8 mouse cellular contexts compared by ENCODE assay signal in the genomic region with DNA sequence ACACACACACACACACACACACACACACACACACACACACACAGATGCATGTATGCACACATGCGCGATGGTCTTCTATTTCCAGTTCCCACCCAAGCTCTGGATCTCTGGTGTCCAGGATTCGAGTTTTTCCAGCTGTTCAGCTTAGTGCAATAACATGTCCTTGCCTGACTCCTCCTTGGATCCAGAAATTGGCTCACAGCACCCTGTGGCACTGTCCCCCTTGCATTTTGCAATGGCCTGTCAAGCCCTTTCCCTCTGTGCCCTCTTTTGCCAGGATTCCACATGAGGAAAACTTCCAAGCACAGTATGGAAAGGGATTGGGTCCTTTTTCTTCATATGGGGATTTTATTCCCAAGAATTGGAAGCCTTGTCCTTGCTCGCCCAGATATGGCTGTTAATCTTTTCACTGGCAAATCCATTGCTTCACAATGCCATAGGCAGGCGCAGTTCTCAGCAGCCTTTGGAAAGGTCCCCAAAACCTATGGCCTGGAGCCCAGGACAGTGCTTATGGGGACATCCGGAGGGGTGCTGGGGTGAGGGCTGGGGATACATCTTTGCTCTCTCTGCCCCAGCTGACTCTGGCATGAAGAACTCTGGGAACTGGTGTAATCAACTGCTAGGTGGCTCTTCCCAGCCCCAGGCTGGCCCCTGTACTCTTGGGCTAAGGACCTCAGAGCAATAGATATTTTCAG. TPM values are rescaled to one million over a fixed set of nuclear protein-coding genes. Genes with fewer than 3 reads are reported as not detected.
DNase-seq lines count a peak whose midpoint lies in the region; ATAC-seq and TF ChIP-seq lines count a peak whose summit lies in the region.
"Had no signal": no experiment of that assay in that cellular context is flagged by ENCODE, and none has a peak within 500 bp of the region (broad histone marks: within the 10 kb centered on the region; RNA-seq: fewer than 3 reads in every experiment).

No protein-coding gene starts in this region.

- H3K4me3 ChIP-seq in cortical plate, adult 2 months (ENCODE audit: insufficient read depth, low read length), result peak overlapping the region; percentile 60
- peak overlapping the region; percentile 42 to 66 for H3K4me3 ChIP-seq in heart, embryonic 14.5 days (ENCODE audit: control insufficient read depth in 1 of 2, insufficient read depth in 1 of 2, low read depth in 1 of 2, low read length in 2 of 2)
- peak overlapping the region; percentile 68 for H3K4me3 ChIP-seq in lung, adult 2 months (replicated peaks; ENCODE audit: extremely low read depth, low read depth, low read length)
- peak overlapping the region; percentile 36 for H3K4me3 ChIP-seq in stomach, embryonic 16.5 days (replicated peaks; ENCODE audit: low read length)

- H3K4me2 ChIP-seq in heart, embryonic 14.5 days (ENCODE audit: low read length), result peak overlapping the region; percentile 75
- H3K4me2 ChIP-seq in stomach, embryonic 16.5 days (ENCODE audit: low read depth, low read length), result peak overlapping the region; percentile 53

- peaks cover 11% of the 10 kb centered on the region for H3K4me1 ChIP-seq in cortical plate, adult 2 months (ENCODE audit: control insufficient read depth, insufficient read depth, low read length)
- peaks cover 55 to 57% of the 10 kb centered on the region in 2 experiments for H3K4me1 ChIP-seq in heart, embryonic 14.5 days (ENCODE audit: control insufficient read depth in 2 of 2, insufficient read depth in 2 of 2, low read length in 2 of 2)
- no peaks in the 10 kb centered on the region for H3K4me1 ChIP-seq in lung, adult 2 months (ENCODE audit: control insufficient read depth, insufficient read depth, low read length)
- peaks cover 12% of the 10 kb centered on the region for H3K4me1 ChIP-seq in stomach, embryonic 16.5 days (ENCODE audit: control insufficient read depth, insufficient read depth, low read length)

- peak overlapping the region; percentile 78 for H3K9ac ChIP-seq in heart, embryonic 14.5 days (ENCODE audit: low read length)
- H3K9ac ChIP-seq in stomach, embryonic 16.5 days (ENCODE audit: low read length), result peak overlapping the region; percentile 51
- H3K9ac ChIP-seq: liver, embryonic 14.5 days had no signal

- no peak for TF ChIP-seq CTCF in cortical plate, adult 2 months (IDR thresholded peaks at IDR 0.05; ENCODE audit: extremely low read depth, insufficient read depth, low read length)
- no peak for TF ChIP-seq CTCF in lung, adult 2 months (IDR thresholded peaks at IDR 0.05; ENCODE audit: insufficient read depth, low read length)

- ATAC-seq in heart, embryonic 14.5 days (ENCODE audit: insufficient number of reproducible peaks, insufficient read depth, low FRiP score, low read depth), result no peak
- no peak for ATAC-seq in stomach, embryonic 16.5 days (ENCODE audit: insufficient read depth, low FRiP score)

- no peaks in the 10 kb centered on the region for H3K27me3 ChIP-seq in heart, embryonic 14.5 days (ENCODE audit: control insufficient read depth, insufficient read depth, low read length)
- H3K27me3 ChIP-seq in stomach, embryonic 16.5 days (ENCODE audit: control insufficient read depth, insufficient read depth, low read length), result no peaks in the 10 kb centered on the region

- peak; percentile 21 for DNase-seq in cerebellum, adult 8-10 months
- no peak for DNase-seq in lung, adult 2 months
- DNase-seq in yolk sac, embryonic 10.5 days (ENCODE audit: low spot score), result no peak
- DNase-seq in embryo, embryonic 10 days (ENCODE audit: low spot score), result no peak

- TF ChIP-seq POLR2A in cortical plate, adult 2 months (IDR thresholded peaks at IDR 0.05; ENCODE audit: extremely low read depth, insufficient read depth, low read length), result no peak
- no peak for TF ChIP-seq POLR2A in lung, adult 2 months (IDR thresholded peaks at IDR 0.05; ENCODE audit: borderline replicate concordance, extremely low read depth, low read depth, low read length)

- peak overlapping the region; percentile 89 for H3K27ac ChIP-seq in cortical plate, adult 2 months (ENCODE audit: insufficient read depth, low read length)
- peak overlapping the region; percentile 86 to 93 for H3K27ac ChIP-seq in heart, embryonic 14.5 days (replicated peaks in 1 of 2; ENCODE audit: control insufficient read depth in 1 of 2, insufficient read depth in 1 of 2, low read depth in 2 of 2, low read length in 2 of 2)
- H3K27ac ChIP-seq in stomach, embryonic 16.5 days (ENCODE audit: low read length), result peak overlapping the region; percentile 34
- H3K27ac ChIP-seq: liver, embryonic 14.5 days had no signal

- H3K36me3 ChIP-seq in heart, embryonic 14.5 days (ENCODE audit: control insufficient read depth, insufficient read depth, low read length), result peaks cover 10% of the 10 kb centered on the region
- no peaks in the 10 kb centered on the region for H3K36me3 ChIP-seq in stomach, embryonic 16.5 days (ENCODE audit: control insufficient read depth, insufficient read depth, low read length)

- H3K9me3 ChIP-seq in heart, embryonic 14.5 days (ENCODE audit: control insufficient read depth, low read length), result no peaks in the 10 kb centered on the region
- H3K9me3 ChIP-seq in stomach, embryonic 16.5 days (replicated peaks; ENCODE audit: control insufficient read depth, low read length), result no peaks in the 10 kb centered on the region

- WGBS in heart, embryonic 14.5 days, result 75% methylated on average over 6 of the region's 6 CpGs
- WGBS in lung, adult 2 months, result 65% methylated on average over 6 of the region's 6 CpGs
- 63% methylated on average over 6 of the region's 6 CpGs for WGBS in stomach, embryonic 16.5 days

RNA-seq across cellular contexts. Expression of gene Atp1a2, which starts 0.9 kb away (rescaled TPM):
- 534 and 567 TPM in 2 replicates for polyA plus RNA-seq in cortical plate, adult 2 months (2012; rRNA removed)
- 5.3 and 7.3 TPM in 2 replicates for polyA plus RNA-seq in heart, embryonic 14.5 days (2014; fragmentation: Nextera tagmentation; extraction: Ambion mirVana)
- polyA plus RNA-seq in lung, adult 2 months (2012; rRNA removed), result 56.1 and 93.0 TPM in 2 replicates
- polyA plus RNA-seq in stomach, embryonic 16.5 days (2015; fragmentation: Nextera tagmentation; extraction: Ambion mirVana), result 5.7 and 7.5 TPM in 2 replicates

RNA-seq across cellular contexts. Expression of gene Kcnj9, which starts 32.2 kb away (rescaled TPM):
- polyA plus RNA-seq in cortical plate, adult 2 months (2012; rRNA removed), result 169 and 180 TPM in 2 replicates
- polyA plus RNA-seq in heart, embryonic 14.5 days (2014; fragmentation: Nextera tagmentation; extraction: Ambion mirVana), result not detected in 2 replicates
- polyA plus RNA-seq in lung, adult 2 months (2012; rRNA removed), result 0.08 TPM in 1 of 2 replicates, not detected in the other
- 0.07 TPM in 1 of 2 replicates, not detected in the other for polyA plus RNA-seq in stomach, embryonic 16.5 days (2015; fragmentation: Nextera tagmentation; extraction: Ambion mirVana)

RNA-seq across cellular contexts. Expression of gene Igsf8, which starts 35.5 kb away (rescaled TPM):
- 318 and 326 TPM in 2 replicates for polyA plus RNA-seq in cortical plate, adult 2 months (2012; rRNA removed)
- 20.7 and 24.7 TPM in 2 replicates for polyA plus RNA-seq in heart, embryonic 14.5 days (2014; fragmentation: Nextera tagmentation; extraction: Ambion mirVana)
- polyA plus RNA-seq in lung, adult 2 months (2012; rRNA removed), result 90.8 and 105 TPM in 2 replicates
- 27.8 and 35.0 TPM in 2 replicates for polyA plus RNA-seq in stomach, embryonic 16.5 days (2015; fragmentation: Nextera tagmentation; extraction: Ambion mirVana)

RNA-seq across cellular contexts. Expression of gene Atp1a4, which starts 38.7 kb away (rescaled TPM):
- polyA plus RNA-seq in cortical plate, adult 2 months (2012; rRNA removed), result not detected in 2 replicates
- 0.23 and 0.26 TPM in 2 replicates for polyA plus RNA-seq in heart, embryonic 14.5 days (2014; fragmentation: Nextera tagmentation; extraction: Ambion mirVana)
- 0.05 and 1.2 TPM in 2 replicates for polyA plus RNA-seq in lung, adult 2 months (2012; rRNA removed)
- 0.04 TPM in 1 of 2 replicates, not detected in the other for polyA plus RNA-seq in stomach, embryonic 16.5 days (2015; fragmentation: Nextera tagmentation; extraction: Ambion mirVana)

RNA-seq across cellular contexts. Expression of gene Kcnj10, which starts 44.0 kb away (rescaled TPM):
- polyA plus RNA-seq in cortical plate, adult 2 months (2012; rRNA removed), result 96.8 and 102 TPM in 2 replicates
- not detected in 2 replicates for polyA plus RNA-seq in heart, embryonic 14.5 days (2014; fragmentation: Nextera tagmentation; extraction: Ambion mirVana)
- polyA plus RNA-seq in lung, adult 2 months (2012; rRNA removed), result 0.12 and 0.28 TPM in 2 replicates
- 0.07 and 0.19 TPM in 2 replicates for polyA plus RNA-seq in stomach, embryonic 16.5 days (2015; fragmentation: Nextera tagmentation; extraction: Ambion mirVana)

Comparison
In these comparisons a context has a peak if more than half of its experiments do, and no peak if none do; other contexts are left out.
1. H3K27ac ChIP-seq: peak in every context shown above with its lines; median percentile 90 in heart, embryonic 14.5 days; 89 in cortical plate, adult 2 months; 34 in stomach, embryonic 16.5 days.
2. RNA of gene Kcnj9, which starts 32.2 kb away (polyA plus RNA-seq): 169 to 180 TPM in cortical plate, adult 2 months; 0.08 TPM in lung, adult 2 months, 0.07 TPM in stomach, embryonic 16.5 days and not detected in heart, embryonic 14.5 days; every median in the first group is over 100 times any median in the second.
3. Peak in every context shown above with its lines, with median percentiles within 50 percentile points of each other: H3K4me3 ChIP-seq.